Mouse (Mus musculus) embryonic facial prominence, embryonic 12.5 days (tissue): Measurements from ENCODE around the gene Ift27. TPM values are rescaled to one million over a fixed set of nuclear protein-coding genes. Genes with fewer than 3 reads are reported as not detected.

Experiments
- ATAC-seq: fragments of 200-750 bp; cut with Nextera tagmentation; 2 replicates; pipeline ENCODE4 v1.8.0; 2017; ENCODE audit not compliant: insufficient number of reproducible peaks, insufficient read depth, low FRiP score, low TSS enrichment
- H3K27ac ChIP-seq: fragments of 300-500 bp; sonication (generic); 2 replicates; pipeline ENCODE4 v1.5.1; 2016; ENCODE audit warnings: mild to moderate bottlenecking
- H3K27me3 ChIP-seq: fragments of 300-500 bp; sonication (generic); 2 replicates; pipeline ENCODE4 v1.6.1; 2016; ENCODE audit warnings: mild to moderate bottlenecking, moderate library complexity
- H3K36me3 ChIP-seq: fragments of 300-500 bp; sonication (generic); 2 replicates; pipeline ENCODE4 v1.6.1; 2016; ENCODE audit warnings: mild to moderate bottlenecking
- H3K4me1 ChIP-seq: fragments of 300-500 bp; sonication (generic); 2 replicates; pipeline ENCODE4 v1.6.1; 2016
- H3K4me2 ChIP-seq: fragments of 300-500 bp; sonication (generic); replicated peaks from 2 replicates; pipeline ENCODE4 v1.6.1; 2016; ENCODE audit warnings: mild to moderate bottlenecking, moderate library complexity
- H3K4me3 ChIP-seq: fragments of 300-500 bp; sonication (generic); 2 replicates; pipeline ENCODE4 v1.5.1; 2016; ENCODE audit warnings: mild to moderate bottlenecking
- H3K9ac ChIP-seq: fragments of 300-500 bp; sonication (generic); 2 replicates; pipeline ENCODE4 v1.6.1; 2016; ENCODE audit warnings: mild to moderate bottlenecking, moderate library complexity
- H3K9me3 ChIP-seq: fragments of 300-500 bp; sonication (generic); 2 replicates; pipeline ENCODE4 v1.6.1; 2016; ENCODE audit warnings: mild to moderate bottlenecking, moderate library complexity
- WGBS: fragments of 180-500 bp; shearing (Covaris S2); methylation state at CpG from one replicate; pipeline ENCODE4 v1.1.7; 2016; 5-methylcytosine and 5-hydroxymethylcytosine counted together
- polyA plus RNA-seq: library from polyadenylated mRNA; unstranded; fragments of >200 nt; fragmentation: Nextera tagmentation; extraction: Ambion mirVana; gene quantifications from 2 replicates; pipeline ENCODE4 v1.2.1, GENCODE M21; 2016

The Ift27 gene
- 90.0 and 90.5 TPM in 2 replicates for polyA plus RNA-seq

DNA sequence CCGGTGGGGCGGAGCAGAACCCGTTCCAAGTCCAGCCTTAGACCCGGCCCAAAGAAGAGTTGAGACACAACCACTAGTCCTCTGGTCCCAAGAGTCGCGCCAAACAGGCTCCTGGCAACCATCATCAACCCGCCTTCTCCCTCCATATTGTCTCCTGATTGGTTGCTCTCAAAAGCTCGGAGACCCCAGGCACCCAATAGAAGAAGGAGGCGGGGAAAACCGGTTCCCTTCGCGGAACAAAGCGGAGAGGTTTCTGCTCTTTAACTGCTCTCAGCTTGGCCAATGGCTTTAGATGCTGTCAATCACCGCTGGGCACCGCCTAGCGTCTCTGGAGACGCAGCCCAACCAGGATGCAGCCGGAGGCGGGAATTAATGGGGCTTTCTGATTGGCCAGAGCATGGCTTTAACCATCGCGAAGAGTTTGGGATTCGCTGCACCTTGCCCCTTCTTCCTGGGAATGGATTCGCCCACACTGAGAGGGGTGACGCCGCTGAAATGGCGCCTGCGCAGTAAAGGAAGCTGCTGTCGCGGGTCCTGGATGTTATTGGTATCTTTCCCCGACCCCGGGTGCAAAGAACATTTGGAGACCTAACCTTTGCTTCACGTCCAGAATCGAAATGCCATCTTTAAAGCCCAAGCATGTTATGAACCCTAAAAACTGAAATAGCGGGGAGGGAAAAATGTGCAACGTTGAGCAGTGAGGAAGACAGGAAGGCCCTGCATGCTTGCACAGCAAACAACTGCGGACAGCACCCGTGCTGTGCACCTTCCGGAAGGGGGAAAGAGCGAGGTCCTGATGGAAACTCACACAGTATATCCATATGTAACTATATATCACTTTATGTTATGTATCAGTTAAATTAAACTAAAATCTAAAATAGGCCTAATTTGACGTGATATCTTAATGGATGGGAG is at the start of gene Ift27:
TSS of gene Ift27 (minus strand) at position 136 of the 915 bp plus-strand sequence.
- Histone ChIP-seq H3K4me1 (peaks cover 14% of the 10 kb centered on the region), H3K4me3 (peak within 1 kb of the TSS; percentile 65), H3K4me2 (peak within 1 kb of the TSS; percentile 88), H3K9me3 (no peaks in the 10 kb centered on the region), H3K9ac (peak within 1 kb of the TSS; percentile 79), H3K36me3 (no peaks in the 10 kb centered on the region), H3K27ac (0 out of 2 replicates have a peak within 1 kb of the TSS, but pooled peaks have one; percentile 54), H3K27me3 (peaks cover 2% of the 10 kb centered on the region; the same call in 1 of the 2 replicates)
- WGBS = 1% methylated on average over 40 of the region's 40 CpGs
- peak; percentile 96 for ATAC-seq

DNA sequence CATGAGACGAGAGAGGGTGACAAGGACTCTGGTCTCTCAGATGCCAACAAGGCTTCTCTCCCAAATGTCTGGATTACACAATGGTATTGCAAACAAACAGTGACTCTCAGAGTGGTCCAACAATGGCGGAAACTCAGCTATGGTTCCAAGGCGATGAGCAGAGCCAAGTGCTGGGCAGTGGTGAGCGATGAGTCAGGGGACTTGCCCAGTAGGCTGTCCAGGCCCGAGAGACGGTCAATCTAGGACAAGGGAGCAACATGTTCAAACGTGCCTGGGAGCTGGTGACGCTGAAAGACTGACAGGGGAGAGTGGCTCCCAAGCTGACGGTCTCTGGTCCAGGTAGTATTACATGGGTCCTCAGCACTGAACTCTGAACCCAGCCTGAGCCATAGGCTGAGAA is 41.4 kb upstream of the Ift27 start:
- no peaks in the 10 kb centered on the region for H3K36me3 ChIP-seq
- H3K27me3 ChIP-seq = no peaks in the 10 kb centered on the region; the same call in 1 of the 2 replicates
- H3K4me3 ChIP-seq = no peak overlapping the region
- ATAC-seq = no peak
- WGBS = 82% methylated on average over 9 of the region's 9 CpGs
- H3K9ac ChIP-seq = no peak overlapping the region
- H3K9me3 ChIP-seq = no peaks in the 10 kb centered on the region
- H3K27ac ChIP-seq = no peak overlapping the region
- H3K4me1 ChIP-seq = no peaks in the 10 kb centered on the region
- H3K4me2 ChIP-seq = no peak overlapping the region

DNA sequence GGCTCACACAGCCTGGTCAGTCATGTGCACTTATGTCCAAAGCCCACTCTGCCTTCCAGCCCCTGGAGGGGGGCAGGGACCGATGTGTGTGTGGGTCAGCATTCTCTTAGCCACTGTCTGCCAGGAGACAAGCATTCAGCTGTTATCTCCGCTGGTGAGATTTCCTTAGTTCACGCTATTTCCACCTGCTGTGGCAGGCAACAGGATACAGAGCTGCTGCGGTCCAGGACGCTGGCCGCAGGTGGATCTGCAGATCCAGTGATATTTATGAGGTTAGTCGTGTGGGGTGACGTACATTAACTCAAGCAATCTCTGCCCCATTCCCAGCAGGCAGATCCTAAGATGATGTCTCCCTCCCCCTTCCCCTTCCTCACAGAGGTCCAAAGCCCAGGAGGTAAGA is 37.5 kb upstream of the Ift27 start:
- no peak overlapping the region for H3K4me3 ChIP-seq
- H3K9me3 ChIP-seq = no peaks in the 10 kb centered on the region
- WGBS = 80% methylated on average over 8 of the region's 8 CpGs
- ATAC-seq = no peak
- no peaks in the 10 kb centered on the region for H3K36me3 ChIP-seq
- H3K4me1 ChIP-seq = no peaks in the 10 kb centered on the region
- no peak overlapping the region for H3K9ac ChIP-seq
- H3K27ac ChIP-seq = no peak overlapping the region
- H3K4me2 ChIP-seq = no peak overlapping the region
- H3K27me3 ChIP-seq = no peaks in the 10 kb centered on the region; the same call in 1 of the 2 replicates

DNA sequence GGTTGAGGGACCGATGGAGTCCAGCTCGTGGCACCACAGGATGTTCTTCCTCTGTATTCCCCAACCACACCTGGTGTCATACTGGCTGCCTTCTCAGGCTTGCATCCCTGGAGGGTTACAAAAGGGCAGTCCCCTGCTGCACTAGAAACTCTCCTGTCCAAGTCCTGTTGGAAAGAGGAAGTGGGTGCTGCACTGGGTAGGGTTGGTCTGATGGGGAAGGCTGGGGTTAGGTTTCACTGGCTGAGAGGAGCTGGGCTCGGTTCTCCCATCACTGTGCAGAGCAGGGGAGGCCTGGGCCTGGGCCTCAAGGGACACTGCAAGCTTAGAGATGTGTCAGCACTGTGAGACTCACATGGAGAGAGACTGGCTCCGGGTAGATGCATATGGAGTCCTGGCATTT is 36.3 kb upstream of the Ift27 start:
- Histone ChIP-seq H3K4me3 (no peak overlapping the region), H3K4me1 (no peaks in the 10 kb centered on the region), H3K27me3 (peaks cover 8% of the 10 kb centered on the region), H3K27ac (no peak overlapping the region), H3K36me3 (no peaks in the 10 kb centered on the region), H3K4me2 (no peak overlapping the region), H3K9ac (no peak overlapping the region), H3K9me3 (no peaks in the 10 kb centered on the region)
- WGBS = 78% methylated on average over 4 of the region's 4 CpGs
- ATAC-seq = no peak

DNA sequence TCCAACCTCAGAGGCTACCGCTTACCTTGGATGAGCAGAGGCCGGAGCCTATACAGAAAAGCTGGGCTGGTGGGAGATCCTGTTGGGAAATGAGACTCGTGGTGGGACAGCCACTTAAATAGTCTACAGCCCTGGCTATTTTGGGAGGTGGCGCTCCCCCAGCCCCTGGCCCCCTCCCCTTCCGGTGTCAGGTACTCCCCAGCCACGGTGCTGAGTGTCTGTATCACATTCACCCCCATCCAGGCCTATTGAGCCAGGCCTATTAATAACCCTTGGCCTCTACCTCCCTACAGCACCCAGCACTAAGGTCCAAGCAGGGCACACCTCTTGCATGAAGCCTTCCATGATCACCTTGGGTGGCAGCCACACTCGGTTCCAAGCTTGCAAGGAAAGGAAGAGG is 32.4 kb upstream of the Ift27 start, which contains the start of gene Pvalb:
TSS of gene Pvalb (minus strand) at position 89 of the 400 bp plus-strand sequence.
- WGBS = 88% methylated on average over 7 of the region's 7 CpGs
- H3K4me3 ChIP-seq = no peak within 1 kb of the TSS
- H3K27me3 ChIP-seq = peaks cover 41% of the 10 kb centered on the region
- H3K9ac ChIP-seq = no peak within 1 kb of the TSS
- peaks cover 12% of the 10 kb centered on the region; the same call in 1 of the 2 replicates for H3K4me1 ChIP-seq
- no peaks in the 10 kb centered on the region for H3K36me3 ChIP-seq
- ATAC-seq = no peak
- H3K27ac ChIP-seq = no peak within 1 kb of the TSS
- no peak within 1 kb of the TSS for H3K4me2 ChIP-seq
- H3K9me3 ChIP-seq = no peaks in the 10 kb centered on the region

DNA sequence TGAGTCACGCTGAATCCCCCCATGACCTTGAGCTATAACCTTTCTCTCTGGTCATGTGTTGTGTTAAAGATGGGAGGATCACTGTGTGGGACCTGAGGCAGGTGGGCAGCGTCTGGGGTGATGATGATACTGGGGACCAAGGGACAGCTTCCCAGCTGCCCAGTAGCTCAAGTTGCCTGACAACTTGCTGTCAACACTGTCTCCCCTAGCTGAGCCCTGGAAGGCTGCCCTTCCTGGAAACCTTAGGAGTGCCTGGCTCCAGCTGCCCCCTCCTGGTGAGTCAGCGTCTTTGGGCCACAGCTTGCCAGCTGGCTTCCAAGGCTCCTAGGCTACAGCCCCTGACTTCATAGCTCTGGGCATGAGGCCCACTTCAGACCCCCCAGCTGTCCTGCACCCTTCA is 31.3 kb upstream of the Ift27 start:
- ATAC-seq = no peak
- peaks cover 12% of the 10 kb centered on the region; the same call in 1 of the 2 replicates for H3K4me1 ChIP-seq
- no peaks in the 10 kb centered on the region for H3K36me3 ChIP-seq
- no peak overlapping the region for H3K9ac ChIP-seq
- WGBS = 39% methylated on average over 3 of the region's 3 CpGs
- H3K27ac ChIP-seq = no peak overlapping the region
- no peak overlapping the region for H3K4me3 ChIP-seq
- no peak overlapping the region for H3K4me2 ChIP-seq
- no peaks in the 10 kb centered on the region for H3K9me3 ChIP-seq
- peaks cover 45% of the 10 kb centered on the region for H3K27me3 ChIP-seq

DNA sequence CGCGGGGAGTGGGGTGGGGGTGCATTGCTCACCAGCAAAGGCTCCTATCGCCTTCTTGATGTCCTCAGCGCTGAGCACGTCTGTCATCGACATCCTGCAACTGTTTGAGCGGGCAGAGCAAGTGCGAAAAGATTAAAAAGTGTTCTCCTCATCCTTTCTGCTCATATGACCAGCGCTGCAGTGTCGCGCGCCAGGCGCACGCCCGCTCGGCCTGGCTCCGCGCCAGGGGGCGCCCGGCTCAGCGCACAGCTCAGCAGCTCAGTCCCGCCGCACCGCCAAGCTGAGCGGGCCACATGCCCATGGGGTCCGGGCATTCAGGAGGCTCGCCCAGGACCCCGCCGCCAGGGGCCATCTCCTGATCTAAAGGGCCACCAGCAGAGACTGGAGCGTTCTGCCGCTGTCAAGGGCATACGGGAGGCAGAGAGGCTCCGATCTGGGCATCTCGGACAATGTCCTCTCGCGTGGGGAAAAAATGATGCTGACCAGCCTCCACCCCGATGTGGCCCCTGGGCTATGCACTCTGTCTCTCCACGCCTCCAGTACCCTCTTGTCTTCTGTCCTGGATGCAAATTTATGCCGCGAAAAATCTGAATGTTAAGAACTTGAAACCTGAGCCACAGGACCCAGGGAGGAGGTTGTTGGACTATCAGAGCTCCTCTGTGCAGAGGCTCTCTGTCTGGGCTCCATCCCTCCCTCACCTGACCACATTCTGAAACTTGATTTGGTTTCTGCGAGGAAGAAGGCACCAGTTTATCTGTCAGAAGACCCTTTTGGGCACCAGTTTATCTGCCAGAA is 30.3 kb upstream of the Ift27 start:
- Histone ChIP-seq H3K4me1 (peaks cover 12% of the 10 kb centered on the region; the same call in 1 of the 2 replicates), H3K27ac (no peak overlapping the region), H3K4me2 (peak overlapping the region; percentile 65), H3K4me3 (peak overlapping the region; percentile 33), H3K27me3 (peaks cover 45% of the 10 kb centered on the region), H3K9me3 (no peaks in the 10 kb centered on the region), H3K36me3 (no peaks in the 10 kb centered on the region), H3K9ac (peak overlapping the region; percentile 24; the same call in 1 of the 2 replicates)
- ATAC-seq = no peak
- WGBS = 2% methylated on average over 41 of the region's 41 CpGs

DNA sequence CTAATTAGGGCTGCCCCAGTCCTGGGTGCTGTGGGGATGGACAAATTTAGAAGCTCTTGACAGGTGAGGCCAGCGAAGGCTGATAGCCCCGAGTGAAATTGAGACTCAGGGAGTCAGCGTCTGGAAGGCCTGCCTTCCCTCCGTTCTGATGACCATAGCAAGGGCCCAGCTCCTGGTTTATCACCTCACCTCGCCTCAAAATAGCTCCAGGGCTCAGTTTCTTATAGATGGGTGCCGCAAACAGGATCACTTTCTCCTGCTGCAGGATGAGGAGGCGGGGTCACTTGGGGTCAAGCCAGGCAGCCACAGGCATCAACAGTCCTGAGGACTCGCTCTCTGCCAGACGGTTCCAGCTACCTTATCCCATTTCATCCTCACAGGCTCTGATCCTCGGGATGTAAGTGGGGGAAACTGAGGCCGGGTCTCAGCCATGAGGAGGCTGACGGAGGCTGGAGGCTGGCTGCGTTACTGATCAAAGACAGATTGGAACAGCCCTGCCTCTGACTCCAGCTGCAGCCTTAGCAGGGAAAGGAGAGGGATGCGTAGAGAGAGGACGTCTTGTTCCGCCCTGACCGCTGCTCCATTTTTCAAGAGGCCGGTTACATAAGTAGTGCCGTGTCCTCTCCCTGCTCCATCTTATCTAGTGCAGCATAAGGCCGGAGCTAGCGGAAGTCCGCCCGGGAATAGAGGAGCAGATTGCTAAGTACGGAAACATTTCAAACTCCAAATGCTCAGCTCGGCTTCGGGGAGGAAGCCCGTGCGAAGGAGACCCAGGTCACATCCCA is 21.4 kb upstream of the Ift27 start:
- no peaks in the 10 kb centered on the region for H3K4me1 ChIP-seq
- no peak overlapping the region for H3K4me2 ChIP-seq
- no peak overlapping the region for H3K4me3 ChIP-seq
- 71% methylated on average over 28 of the region's 28 CpGs for WGBS
- H3K9ac ChIP-seq = no peak overlapping the region
- H3K9me3 ChIP-seq = no peaks in the 10 kb centered on the region
- H3K36me3 ChIP-seq = no peaks in the 10 kb centered on the region
- no peak for ATAC-seq
- H3K27me3 ChIP-seq = peaks cover 3% of the 10 kb centered on the region; the same call in 1 of the 2 replicates
- H3K27ac ChIP-seq = no peak overlapping the region

DNA sequence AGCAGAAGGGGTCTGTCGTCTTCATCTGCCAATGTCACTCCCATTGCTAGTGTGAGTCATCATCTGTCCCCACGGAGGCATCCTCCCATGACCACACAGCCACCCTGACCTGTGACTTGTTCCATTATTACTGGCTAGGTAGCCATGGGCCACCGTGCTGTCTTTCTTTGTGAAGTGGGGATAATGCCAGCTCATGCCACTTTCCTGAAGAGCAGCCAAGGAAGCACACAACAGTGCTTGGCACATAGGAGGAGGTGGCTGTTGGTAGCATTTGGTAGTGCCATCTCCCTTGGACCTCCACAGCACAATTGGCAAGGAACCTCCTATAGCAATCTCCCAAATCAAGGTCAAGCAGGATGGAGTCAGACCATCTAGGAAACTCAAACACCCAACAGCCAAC is 20.4 kb upstream of the Ift27 start:
- Histone ChIP-seq H3K9me3 (no peaks in the 10 kb centered on the region), H3K36me3 (no peaks in the 10 kb centered on the region), H3K4me1 (no peaks in the 10 kb centered on the region), H3K4me3 (no peak overlapping the region), H3K9ac (no peak overlapping the region), H3K27ac (no peak overlapping the region), H3K4me2 (no peak overlapping the region), H3K27me3 (peaks cover 3% of the 10 kb centered on the region; the same call in 1 of the 2 replicates)
- no peak for ATAC-seq
- WGBS = 82% methylated on average over 3 of the region's 3 CpGs

DNA sequence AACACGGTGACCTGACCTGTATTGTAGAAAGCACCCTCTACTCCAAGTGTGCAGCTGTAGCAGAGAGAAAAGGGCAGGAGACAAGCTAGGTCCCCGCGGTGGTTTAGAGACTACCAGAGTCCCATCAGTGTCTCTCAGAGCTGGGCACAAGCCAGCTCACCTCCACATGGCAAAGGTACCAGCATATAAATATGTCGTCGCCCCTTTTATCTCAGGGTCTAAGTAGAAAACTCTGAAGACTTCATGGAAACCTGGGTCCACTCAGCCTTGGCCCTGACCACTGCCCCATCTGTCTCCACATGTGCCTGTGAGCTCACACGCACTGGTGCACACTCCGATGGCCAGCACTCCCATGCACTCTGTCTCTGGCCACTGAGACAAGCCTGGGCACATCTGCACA is 15.7 kb upstream of the Ift27 start:
- WGBS = 85% methylated on average over 7 of the region's 7 CpGs

DNA sequence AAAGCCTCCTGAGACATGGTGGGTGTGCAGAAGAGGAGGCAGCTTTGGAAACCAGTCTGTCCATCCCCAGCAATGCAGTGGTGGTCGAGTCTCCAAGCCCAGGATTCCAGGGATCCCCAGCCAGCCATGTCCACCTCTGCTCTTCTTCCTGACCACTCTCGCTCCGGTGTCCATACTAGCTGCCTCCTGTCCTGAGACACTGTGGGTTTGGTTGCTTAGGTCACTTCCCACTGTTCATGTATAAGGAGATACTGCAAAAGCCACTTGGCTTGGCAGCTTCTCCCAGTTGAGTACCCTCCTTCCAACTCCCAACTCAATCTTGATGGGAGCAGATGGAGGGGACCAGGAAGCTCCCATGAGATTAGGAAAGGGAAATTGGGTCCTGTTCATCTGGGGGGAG is 14.6 kb upstream of the Ift27 start:
- Histone ChIP-seq H3K4me3 (no peak overlapping the region), H3K27me3 (0 out of 2 replicates have a peak, but pooled peaks cover 3% of the 10 kb centered on the region), H3K36me3 (no peaks in the 10 kb centered on the region), H3K9ac (no peak overlapping the region), H3K4me1 (no peaks in the 10 kb centered on the region), H3K4me2 (no peak overlapping the region), H3K27ac (no peak overlapping the region), H3K9me3 (no peaks in the 10 kb centered on the region)
- no peak for ATAC-seq
- WGBS = 77% methylated on average over 3 of the region's 3 CpGs

More for the DNA sequence above, 15.7 kb upstream of the Ift27 start:
- Histone ChIP-seq H3K36me3 (no peaks in the 10 kb centered on the region), H3K9ac (no peak overlapping the region), H3K27ac (no peak overlapping the region), H3K27me3 (no peaks in the 10 kb centered on the region), H3K9me3 (no peaks in the 10 kb centered on the region), H3K4me2 (no peak overlapping the region), H3K4me3 (no peak overlapping the region), H3K4me1 (no peaks in the 10 kb centered on the region)
- no peak for ATAC-seq
